Mouse (Mus musculus): ENCODE results near the gene Spop. TPM values are rescaled to one million over a fixed set of nuclear protein-coding genes. Genes with fewer than 3 reads are reported as not detected.
A peak's percentile ranks its signal among the peaks of the same experiment; 100 is the strongest.

The Spop gene
- polyA plus RNA-seq, 1 experiment from 2014 or later, result 114 TPM

DNA sequence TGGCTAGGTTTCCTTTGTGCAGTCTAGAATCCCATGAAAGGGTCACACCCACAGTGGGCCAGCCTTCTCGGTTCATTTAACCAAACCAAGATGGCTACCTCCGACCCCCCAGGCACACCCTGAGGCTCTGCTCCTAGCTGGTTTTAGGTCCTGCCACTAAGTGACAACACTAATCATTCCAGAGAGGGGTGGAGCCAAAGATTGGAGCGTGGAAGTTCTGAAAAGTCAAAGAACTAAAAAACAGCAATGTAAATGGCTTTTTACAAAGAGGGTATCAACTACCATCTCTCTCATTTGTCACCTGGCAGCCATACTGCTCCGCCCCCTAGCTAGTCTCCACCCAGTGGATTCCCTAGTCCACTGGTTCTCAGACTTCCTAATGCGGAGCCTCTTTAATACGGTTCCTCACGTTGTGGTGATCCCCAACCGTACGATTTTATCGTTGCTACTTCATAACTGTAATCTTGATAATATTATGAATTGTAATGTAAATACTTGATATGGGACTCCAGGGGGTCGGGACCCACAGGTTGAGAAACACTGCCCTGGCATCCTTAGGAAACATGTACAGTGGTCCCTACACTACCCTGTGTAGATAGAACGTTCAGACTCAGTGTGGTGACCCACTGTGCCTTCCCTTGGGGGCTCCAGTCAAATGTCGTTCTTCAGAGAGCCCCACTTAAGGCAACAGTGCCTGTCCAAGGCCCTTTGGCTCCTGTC lies 118.6 kb downstream of the Spop start:
- 75% methylated on average over 13 of the region's 13 CpGs for WGBS
- Histone ChIP-seq H3K4me2 (ENCODE audit: low read depth, severe bottlenecking) (no peak overlapping the region), H3K27me3 (ENCODE audit: control insufficient read depth, insufficient read depth, low read length) (no peaks in the 10 kb centered on the region), H3K9ac (ENCODE audit: low read length) (no peak overlapping the region), H3K27ac (replicated peaks; ENCODE audit: low read depth, low read length) (no peak overlapping the region), H3K9me3 (ENCODE audit: control insufficient read depth, low read length) (no peaks in the 10 kb centered on the region), H3K36me3 (ENCODE audit: control insufficient read depth, insufficient read depth, low read length) (no peaks in the 10 kb centered on the region), H3K4me3 (ENCODE audit: low read depth, low read length) (no peak overlapping the region), H3K4me1 (ENCODE audit: control insufficient read depth, insufficient read depth, low read length) (peaks cover 3% of the 10 kb centered on the region; the same call in 1 of the 2 replicates)
- DNase-seq (ENCODE audit: low spot score), result no peak
- ATAC-seq (ENCODE audit: insufficient number of reproducible peaks, low FRiP score, low TSS enrichment, low read depth), result no peak

- H3K4me1 ChIP-seq (ENCODE audit: control insufficient read depth, insufficient read depth, low read length), result peaks cover 6% of the 10 kb centered on the region; the same call in 1 of the 2 replicates
- H3K36me3 ChIP-seq (ENCODE audit: control insufficient read depth, insufficient read depth, low read length), result no peaks in the 10 kb centered on the region
- WGBS, result 22% methylated on average over 24 of the region's 24 CpGs
- no peak overlapping the region for H3K9ac ChIP-seq (ENCODE audit: low read length)
- no peak overlapping the region for H3K4me3 ChIP-seq (ENCODE audit: low read depth, low read length)
- no peak overlapping the region for H3K27ac ChIP-seq (replicated peaks; ENCODE audit: low read depth, low read length)
- peak; percentile 96 for DNase-seq (ENCODE audit: low spot score)
- H3K27me3 ChIP-seq (ENCODE audit: control insufficient read depth, insufficient read depth, low read length), result no peaks in the 10 kb centered on the region
- ATAC-seq (ENCODE audit: insufficient number of reproducible peaks, low FRiP score, low TSS enrichment, low read depth), result no peak; the same call in 1 of the 2 replicates
- no peaks in the 10 kb centered on the region for H3K9me3 ChIP-seq (ENCODE audit: control insufficient read depth, low read length)
- no peak overlapping the region for H3K4me2 ChIP-seq (ENCODE audit: low read depth, severe bottlenecking)
These were observed 119.7 kb downstream of the Spop start for GRCm38 (mm10) chr11:95533484-95534160.

- no peak for ATAC-seq (ENCODE audit: insufficient number of reproducible peaks, low FRiP score, low TSS enrichment, low read depth)
- no peak overlapping the region for H3K27ac ChIP-seq (replicated peaks; ENCODE audit: low read depth, low read length)
These were observed 124.7 kb downstream of the Spop start for GRCm38 (mm10) chr11:95538378-95539104.

DNA sequence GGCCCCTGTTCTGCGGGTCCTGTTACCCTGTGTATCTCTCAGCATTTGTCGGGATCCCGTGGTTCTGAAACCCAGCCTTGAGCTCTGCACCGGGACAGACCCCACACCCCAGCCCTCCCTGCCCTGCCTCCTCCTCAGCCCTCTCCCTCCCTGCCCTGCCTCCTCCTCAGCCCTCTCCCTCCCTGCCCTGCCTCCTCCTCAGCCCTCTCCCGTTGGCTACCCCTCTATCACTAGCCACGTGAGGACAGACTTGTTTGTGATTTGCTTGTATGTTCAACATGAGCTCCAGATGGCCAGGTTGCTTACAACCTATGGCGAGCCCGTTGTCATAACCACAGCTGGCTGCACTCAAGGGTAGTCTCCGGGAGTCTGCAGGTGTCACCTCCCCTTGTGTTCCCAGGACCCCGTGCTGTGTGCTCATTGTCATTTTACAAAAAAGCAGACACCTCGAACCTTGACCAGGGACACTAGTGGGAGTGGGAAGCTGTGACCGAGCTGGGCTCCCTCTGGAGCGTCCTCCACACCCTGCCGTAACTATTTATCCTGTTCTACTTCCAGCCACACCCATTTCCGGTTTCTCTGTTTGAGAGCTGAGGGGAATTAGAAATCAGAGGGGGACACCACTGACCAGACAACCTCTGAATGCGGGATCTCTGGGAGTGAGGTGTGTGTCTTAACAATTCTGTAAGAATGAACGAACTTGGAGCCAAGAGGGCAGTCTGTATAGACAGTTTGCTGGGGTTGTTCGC lies 126.9 kb downstream of the Spop start:
- Histone ChIP-seq H3K27ac (replicated peaks; ENCODE audit: low read depth, low read length) (no peak overlapping the region; the same call in 1 of the 2 replicates), H3K9me3 (ENCODE audit: control insufficient read depth, low read length) (no peaks in the 10 kb centered on the region), H3K9ac (ENCODE audit: low read length) (no peak overlapping the region), H3K4me2 (ENCODE audit: low read depth, severe bottlenecking) (no peak overlapping the region), H3K4me3 (ENCODE audit: low read depth, low read length) (no peak overlapping the region), H3K27me3 (ENCODE audit: control insufficient read depth, insufficient read depth, low read length) (no peaks in the 10 kb centered on the region), H3K4me1 (ENCODE audit: control insufficient read depth, insufficient read depth, low read length) (peaks cover 20% of the 10 kb centered on the region), H3K36me3 (ENCODE audit: control insufficient read depth, insufficient read depth, low read length) (no peaks in the 10 kb centered on the region)
- 28% methylated on average over 18 of the region's 18 CpGs for WGBS
- ATAC-seq (ENCODE audit: insufficient number of reproducible peaks, low FRiP score, low TSS enrichment, low read depth) (no peak), DNase-seq (ENCODE audit: low spot score) (no peak)

More at GRCm38 (mm10) chr11:95538378-95539104, 124.7 kb downstream of the Spop start:
- DNase-seq (ENCODE audit: low spot score), result no peak
- no peaks in the 10 kb centered on the region for H3K36me3 ChIP-seq (ENCODE audit: control insufficient read depth, insufficient read depth, low read length)
- 82% methylated on average over 15 of the region's 15 CpGs for WGBS
- H3K4me3 ChIP-seq (ENCODE audit: low read depth, low read length), result no peak overlapping the region
- H3K4me1 ChIP-seq (ENCODE audit: control insufficient read depth, insufficient read depth, low read length), result peaks cover 21% of the 10 kb centered on the region
- H3K4me2 ChIP-seq (ENCODE audit: low read depth, severe bottlenecking), result no peak overlapping the region; the same call in 1 of the 2 replicates
- H3K9ac ChIP-seq (ENCODE audit: low read length), result no peak overlapping the region
- no peaks in the 10 kb centered on the region for H3K27me3 ChIP-seq (ENCODE audit: control insufficient read depth, insufficient read depth, low read length)
- no peaks in the 10 kb centered on the region for H3K9me3 ChIP-seq (ENCODE audit: control insufficient read depth, low read length)

Other genes starting within 250 kb of the Spop start
- 0.20 TPM in 1 of 2 replicates, not detected in the other for gene Tac4, start 152.6 kb upstream of the Spop start, polyA plus RNA-seq (2014; fragmentation: Nextera tagmentation; extraction: Ambion mirVana)
- 80.4 and 84.7 TPM in 2 replicates for gene Kat7, start 103.8 kb upstream of the Spop start, polyA plus RNA-seq (2014; fragmentation: Nextera tagmentation; extraction: Ambion mirVana)
- 16.8 and 17.0 TPM in 2 replicates for gene Fam117a, start 77.1 kb upstream of the Spop start, polyA plus RNA-seq (2014; fragmentation: Nextera tagmentation; extraction: Ambion mirVana)
- 133 and 141 TPM in 2 replicates for gene Slc35b1, start 29.4 kb upstream of the Spop start, polyA plus RNA-seq (2014; fragmentation: Nextera tagmentation; extraction: Ambion mirVana)
- 0.37 and 1.5 TPM in 2 replicates for gene Nxph3, start 100.5 kb downstream of the Spop start, polyA plus RNA-seq (2014; fragmentation: Nextera tagmentation; extraction: Ambion mirVana)
- gene Ngfr, start 173.7 kb downstream of the Spop start, polyA plus RNA-seq (2014; fragmentation: Nextera tagmentation; extraction: Ambion mirVana), result 12.4 and 13.4 TPM in 2 replicates

Data from limb, embryonic 11.5 days (tissue).